Mouse (Mus musculus) kidney, adult 2 months (tissue): ENCODE data around the gene Clstn1.

ENCODE experiments used
- CTCF ChIP-seq: fragments of 200-500 bp; conservative IDR thresholded peaks from 2 replicates; pipeline ENCODE4 v1.5.1; 2011; ENCODE audit warnings: low read depth, mild to moderate bottlenecking, control low read depth, low read length, moderate library complexity, mixed read lengths; ENCODE audit not compliant: insufficient read depth, insufficient read length
- POLR2A ChIP-seq: fragments of 200-500 bp; IDR thresholded peaks from one replicate; pipeline ENCODE4 v1.6.1; 2011; ENCODE audit warnings: low read depth, low read length, control low read depth

GRCm38 (mm10) chr4:149641400-149641799, 55.1 kb downstream of the Clstn1 start:
- TF ChIP-seq CTCF: no peak
- no peak for TF ChIP-seq POLR2A
